Mouse (Mus musculus) heart, embryonic 15.5 days (tissue): ENCODE results near the gene Map2k1. TPM values are rescaled to one million over a fixed set of nuclear protein-coding genes. Genes with fewer than 3 reads are reported as not detected.

Experiments
- ATAC-seq: fragments of 200-750 bp; cut with Nextera tagmentation; replicated peaks from 2 replicates; pipeline ENCODE4 v1.8.0; 2017; ENCODE audit warnings: low read depth, moderate TSS enrichment; ENCODE audit not compliant: insufficient number of reproducible peaks, insufficient read depth, low FRiP score
- H3K27ac ChIP-seq: fragments of 300-500 bp; sonication (generic); 2 replicates; pipeline ENCODE4 v1.5.1; 2015; ENCODE audit warnings: mild to moderate bottlenecking, inconsistent platforms
- H3K27me3 ChIP-seq: fragments of 300-500 bp; sonication (generic); 2 replicates; pipeline ENCODE4 v1.6.1; 2015; ENCODE audit warnings: inconsistent platforms
- H3K36me3 ChIP-seq: fragments of 300-500 bp; sonication (generic); 2 replicates; pipeline ENCODE4 v1.6.1; 2015; ENCODE audit warnings: mild to moderate bottlenecking, inconsistent platforms
- H3K4me1 ChIP-seq: fragments of 300-500 bp; sonication (generic); replicated peaks from 2 replicates; pipeline ENCODE4 v1.6.1; 2015; ENCODE audit warnings: inconsistent platforms
- H3K4me2 ChIP-seq: fragments of 300-500 bp; sonication (generic); 2 replicates; pipeline ENCODE4 v1.6.1; 2015; ENCODE audit warnings: inconsistent platforms, mild to moderate bottlenecking, moderate library complexity
- H3K4me3 ChIP-seq: fragments of 300-500 bp; sonication (generic); 2 replicates; pipeline ENCODE4 v1.5.1; 2015; ENCODE audit warnings: mild to moderate bottlenecking, inconsistent platforms
- H3K9ac ChIP-seq: fragments of 300-500 bp; sonication (generic); 2 replicates; pipeline ENCODE4 v1.6.1; 2015; ENCODE audit warnings: mild to moderate bottlenecking, inconsistent platforms
- H3K9me3 ChIP-seq: fragments of 300-500 bp; sonication (generic); replicated peaks from 2 replicates; pipeline ENCODE4 v1.6.1; 2016; ENCODE audit warnings: inconsistent platforms
- WGBS: fragments of 180-500 bp; shearing (Covaris S2); methylation state at CpG from one replicate; pipeline ENCODE4 v1.1.7; 2015; ENCODE audit warnings: mixed read lengths; 5-methylcytosine and 5-hydroxymethylcytosine counted together
- polyA plus RNA-seq: library from polyadenylated mRNA; unstranded; fragments of >200 nt; fragmentation: Nextera tagmentation; extraction: Ambion mirVana; gene quantifications from 2 replicates; pipeline ENCODE4 v1.2.1, GENCODE M21; 2015

Gene Map2k1
- polyA plus RNA-seq, 1 experiment from 2014 or later: 78.3 TPM

- Histone ChIP-seq H3K27me3 (no peaks in the 10 kb centered on the region), H3K9me3 (no peaks in the 10 kb centered on the region), H3K4me2 (no peak overlapping the region), H3K36me3 (no peaks in the 10 kb centered on the region), H3K4me1 (peaks cover 9% of the 10 kb centered on the region), H3K4me3 (no peak overlapping the region), H3K9ac (no peak overlapping the region), H3K27ac (no peak overlapping the region)
- 63% methylated on average over 2 of the region's 2 CpGs for WGBS
- ATAC-seq: no peak
Observed at GRCm38 (mm10) chr9:64222098-64222497, 31.3 kb downstream of the Map2k1 start.

- Histone ChIP-seq H3K27me3 (no peaks in the 10 kb centered on the region), H3K9me3 (no peaks in the 10 kb centered on the region), H3K4me2 (no peak overlapping the region), H3K9ac (no peak overlapping the region), H3K4me3 (no peak overlapping the region), H3K36me3 (no peaks in the 10 kb centered on the region), H3K27ac (no peak overlapping the region), H3K4me1 (peaks cover 9% of the 10 kb centered on the region)
- WGBS: 76% methylated on average over 4 of the region's 4 CpGs
- no peak for ATAC-seq
Observed at GRCm38 (mm10) chr9:64221480-64221879, 32.0 kb downstream of the Map2k1 start.

GRCm38 (mm10) chr9:64220603-64221002 is 32.8 kb downstream of the Map2k1 start:
- H3K4me1 ChIP-seq: peaks cover 8% of the 10 kb centered on the region
- no peaks in the 10 kb centered on the region for H3K27me3 ChIP-seq
- H3K27ac ChIP-seq: no peak overlapping the region
- ATAC-seq: no peak
- no peak overlapping the region for H3K4me3 ChIP-seq
- H3K4me2 ChIP-seq: no peak overlapping the region
- WGBS: 64% methylated on average over 1 of the region's 1 CpGs
- no peak overlapping the region for H3K9ac ChIP-seq
- no peaks in the 10 kb centered on the region for H3K9me3 ChIP-seq
- H3K36me3 ChIP-seq: no peaks in the 10 kb centered on the region

GRCm38 (mm10) chr9:64219772-64220420 is 33.5 kb downstream of the Map2k1 start:
- Histone ChIP-seq H3K36me3 (no peaks in the 10 kb centered on the region), H3K4me3 (no peak overlapping the region), H3K27ac (no peak overlapping the region), H3K9me3 (no peaks in the 10 kb centered on the region), H3K27me3 (no peaks in the 10 kb centered on the region), H3K9ac (no peak overlapping the region), H3K4me2 (no peak overlapping the region), H3K4me1 (peaks cover 8% of the 10 kb centered on the region)
- 83% methylated on average over 10 of the region's 10 CpGs for WGBS
- ATAC-seq: no peak

- Histone ChIP-seq H3K9ac (no peak overlapping the region), H3K36me3 (no peaks in the 10 kb centered on the region), H3K9me3 (no peaks in the 10 kb centered on the region), H3K4me2 (no peak overlapping the region), H3K4me1 (peaks cover 8% of the 10 kb centered on the region), H3K4me3 (no peak overlapping the region), H3K27ac (no peak overlapping the region), H3K27me3 (no peaks in the 10 kb centered on the region)
- WGBS: 81% methylated on average over 1 of the region's 1 CpGs
- no peak for ATAC-seq
Observed at GRCm38 (mm10) chr9:64219305-64219704, 34.1 kb downstream of the Map2k1 start.

GRCm38 (mm10) chr9:64217887-64218286 is 35.5 kb downstream of the Map2k1 start:
- H3K9ac ChIP-seq: no peak overlapping the region
- no peaks in the 10 kb centered on the region for H3K36me3 ChIP-seq
- H3K4me2 ChIP-seq: no peak overlapping the region
- no peaks in the 10 kb centered on the region for H3K27me3 ChIP-seq
- peaks cover 8% of the 10 kb centered on the region for H3K4me1 ChIP-seq
- H3K27ac ChIP-seq: no peak overlapping the region
- no peak for ATAC-seq
- no peak overlapping the region for H3K4me3 ChIP-seq
- H3K9me3 ChIP-seq: no peaks in the 10 kb centered on the region

GRCm38 (mm10) chr9:64216641-64217040 is 36.8 kb downstream of the Map2k1 start:
- H3K4me2 ChIP-seq: no peak overlapping the region
- no peak for ATAC-seq
- no peak overlapping the region for H3K27ac ChIP-seq
- no peaks in the 10 kb centered on the region for H3K9me3 ChIP-seq
- H3K27me3 ChIP-seq: no peaks in the 10 kb centered on the region
- H3K4me1 ChIP-seq: peaks cover 8% of the 10 kb centered on the region
- no peak overlapping the region for H3K9ac ChIP-seq
- H3K36me3 ChIP-seq: no peaks in the 10 kb centered on the region; the same call in 1 of the 2 replicates
- 73% methylated on average over 2 of the region's 2 CpGs for WGBS
- H3K4me3 ChIP-seq: no peak overlapping the region

GRCm38 (mm10) chr9:64216090-64216489 is 37.3 kb downstream of the Map2k1 start:
- Histone ChIP-seq H3K27ac (no peak overlapping the region), H3K4me3 (no peak overlapping the region), H3K9ac (no peak overlapping the region), H3K4me1 (peaks cover 8% of the 10 kb centered on the region), H3K4me2 (no peak overlapping the region), H3K36me3 (peaks cover 3% of the 10 kb centered on the region), H3K27me3 (no peaks in the 10 kb centered on the region), H3K9me3 (no peaks in the 10 kb centered on the region)
- WGBS: 68% methylated on average over 4 of the region's 4 CpGs
- ATAC-seq: no peak

GRCm38 (mm10) chr9:64214452-64214851 is 39.0 kb downstream of the Map2k1 start:
- no peak overlapping the region for H3K4me3 ChIP-seq
- no peaks in the 10 kb centered on the region for H3K9me3 ChIP-seq
- no peak overlapping the region for H3K4me2 ChIP-seq
- H3K9ac ChIP-seq: no peak overlapping the region
- 91% methylated on average over 17 of the region's 17 CpGs for WGBS
- H3K36me3 ChIP-seq: peaks cover 10% of the 10 kb centered on the region
- H3K27ac ChIP-seq: no peak overlapping the region
- peaks cover 8% of the 10 kb centered on the region for H3K4me1 ChIP-seq
- ATAC-seq: no peak
- H3K27me3 ChIP-seq: no peaks in the 10 kb centered on the region

- Histone ChIP-seq H3K9ac (no peak overlapping the region), H3K27ac (peak overlapping the region; percentile 48), H3K4me2 (no peak overlapping the region), H3K36me3 (peaks cover 17% of the 10 kb centered on the region), H3K27me3 (no peaks in the 10 kb centered on the region), H3K4me3 (no peak overlapping the region), H3K4me1 (0 out of 2 replicates have a peak, but pooled peaks cover 5% of the 10 kb centered on the region), H3K9me3 (no peaks in the 10 kb centered on the region)
- WGBS: 51% methylated on average over 3 of the region's 3 CpGs
- ATAC-seq: no peak
Observed at GRCm38 (mm10) chr9:64207509-64208084, 45.8 kb downstream of the Map2k1 start.

GRCm38 (mm10) chr9:64202866-64203265 is 50.6 kb downstream of the Map2k1 start:
- no peak overlapping the region for H3K9ac ChIP-seq
- H3K9me3 ChIP-seq: no peaks in the 10 kb centered on the region
- no peak for ATAC-seq
- no peak overlapping the region for H3K27ac ChIP-seq
- H3K4me3 ChIP-seq: no peak overlapping the region
- H3K27me3 ChIP-seq: no peaks in the 10 kb centered on the region
- peaks cover 13% of the 10 kb centered on the region; the same call in 1 of the 2 replicates for H3K36me3 ChIP-seq
- no peak overlapping the region for H3K4me2 ChIP-seq
- 0 out of 2 replicates have a peak, but pooled peaks cover 2% of the 10 kb centered on the region for H3K4me1 ChIP-seq

GRCm38 (mm10) chr9:64202331-64202730 is 51.1 kb downstream of the Map2k1 start:
- Histone ChIP-seq H3K4me1 (0 out of 2 replicates have a peak, but pooled peaks cover 2% of the 10 kb centered on the region), H3K4me2 (no peak overlapping the region), H3K27ac (no peak overlapping the region), H3K9ac (no peak overlapping the region), H3K4me3 (no peak overlapping the region), H3K36me3 (peaks cover 13% of the 10 kb centered on the region; the same call in 1 of the 2 replicates), H3K9me3 (no peaks in the 10 kb centered on the region), H3K27me3 (no peaks in the 10 kb centered on the region)
- ATAC-seq: no peak
